Mouse (Mus musculus) monocyte, adult 2 months (primary cell): ENCODE measurements at regions not wholly inside any gene's neighbourhood (a gene's known extent, or its start where the extent isn't known, plus 50 kb on each side); places are given as distances from the start of the nearest gene placed in this dataset.

Source experiments
- DNase-seq, 2 experiments: peaks; one replicate each; pipeline ENCODE4 v3.0.0; 2022; ENCODE audit warnings: low spot score in 2 of 2, low read depth in 1 of 2

GRCm38 (mm10) chr1:142838663-142839062 lies 801.8 kb upstream of the B3galt2 start:
- no peak for DNase-seq

GRCm38 (mm10) chr1:142867024-142867700 lies 773.3 kb upstream of the B3galt2 start:
- DNase-seq = no peak

- no peak for DNase-seq
Observed at GRCm38 (mm10) chr1:142891842-142892241, 748.6 kb upstream of the B3galt2 start.

GRCm38 (mm10) chr1:142893156-142893555 lies 747.3 kb upstream of the B3galt2 start:
- DNase-seq = no peak

GRCm38 (mm10) chr1:142894145-142894544 lies 746.3 kb upstream of the B3galt2 start:
- DNase-seq = peak in 1 of 2 experiments; percentile 5

- DNase-seq = no peak
Observed at GRCm38 (mm10) chr1:142895081-142895480, 745.4 kb upstream of the B3galt2 start.

- DNase-seq = no peak
Observed at GRCm38 (mm10) chr1:142909907-142910306, 730.6 kb upstream of the B3galt2 start.

- DNase-seq = no peak
Observed at GRCm38 (mm10) chr1:142956686-142957085, 683.8 kb upstream of the B3galt2 start.

- DNase-seq = no peak
Observed at GRCm38 (mm10) chr1:142971475-142971874, 669.0 kb upstream of the B3galt2 start.

- no peak for DNase-seq
Observed at GRCm38 (mm10) chr1:142973387-142973786, 667.1 kb upstream of the B3galt2 start.

GRCm38 (mm10) chr1:142982994-142983393 lies 657.5 kb upstream of the B3galt2 start:
- no peak for DNase-seq

- no peak for DNase-seq
Observed at GRCm38 (mm10) chr1:142983641-142984040, 656.8 kb upstream of the B3galt2 start.

- no peak for DNase-seq
Observed at GRCm38 (mm10) chr1:142985516-142985915, 654.9 kb upstream of the B3galt2 start.

GRCm38 (mm10) chr1:143000216-143000615 lies 640.2 kb upstream of the B3galt2 start:
- DNase-seq = no peak

GRCm38 (mm10) chr1:143001112-143001511 lies 639.4 kb upstream of the B3galt2 start:
- no peak for DNase-seq

- no peak for DNase-seq
Observed at GRCm38 (mm10) chr1:143006045-143006444, 634.4 kb upstream of the B3galt2 start.

GRCm38 (mm10) chr1:143019982-143020381 lies 620.5 kb upstream of the B3galt2 start:
- DNase-seq = no peak

- no peak for DNase-seq
Observed at GRCm38 (mm10) chr1:143053161-143053560, 587.3 kb upstream of the B3galt2 start.

- DNase-seq = no peak
Observed at GRCm38 (mm10) chr1:143053599-143053998, 586.9 kb upstream of the B3galt2 start.

- no peak for DNase-seq
Observed at GRCm38 (mm10) chr1:143054451-143055024, 585.9 kb upstream of the B3galt2 start.

GRCm38 (mm10) chr1:143060698-143061576 lies 579.5 kb upstream of the B3galt2 start:
- DNase-seq = no peak

GRCm38 (mm10) chr1:143065493-143065892 lies 575.0 kb upstream of the B3galt2 start:
- no peak for DNase-seq
